Mouse (Mus musculus): ENCODE measurements around the gene Cdkal1. TPM values are rescaled to one million over a fixed set of nuclear protein-coding genes. Genes with fewer than 3 reads are reported as not detected.

Gene Cdkal1
- polyA plus RNA-seq, 1 experiment from 2014 or later = 21.1 TPM

DNA sequence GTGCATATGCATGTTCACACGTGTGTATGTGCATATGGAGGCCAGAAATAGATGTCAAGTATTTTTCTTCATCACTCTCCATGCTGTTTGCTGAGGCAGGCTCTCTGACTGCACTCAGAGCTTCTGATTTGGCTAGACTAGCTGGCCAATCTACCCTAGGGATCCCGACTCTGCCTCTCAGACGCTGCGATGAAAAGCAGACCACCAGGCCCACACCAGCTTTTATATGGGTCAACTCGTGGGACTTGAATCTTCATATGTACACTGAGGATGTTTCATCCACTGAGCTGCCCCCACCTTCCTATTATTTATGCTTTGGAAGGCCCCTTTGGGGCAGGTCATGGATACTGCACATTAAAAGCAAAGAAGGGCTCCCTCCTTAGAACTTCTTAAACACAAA lies 652.0 kb downstream of the Cdkal1 start:
- H3K27ac ChIP-seq (ENCODE audit: low read depth, low read length) = no peak overlapping the region
- WGBS = 85% methylated on average over 5 of the region's 5 CpGs
- H3K4me3 ChIP-seq (ENCODE audit: low read depth, low read length) = no peak overlapping the region
- H3K9me3 ChIP-seq (ENCODE audit: control insufficient read depth, low read length) = no peaks in the 10 kb centered on the region
- no peaks in the 10 kb centered on the region for H3K4me1 ChIP-seq (ENCODE audit: control insufficient read depth, insufficient read depth, low read length)
- H3K36me3 ChIP-seq (ENCODE audit: control insufficient read depth, insufficient read depth, low read length) = no peaks in the 10 kb centered on the region
- no peaks in the 10 kb centered on the region; the same call in 1 of the 2 replicates for H3K27me3 ChIP-seq (ENCODE audit: control insufficient read depth, insufficient read depth, low read length)
- no peak overlapping the region for H3K9ac ChIP-seq (replicated peaks; ENCODE audit: low read depth, low read length)
- H3K4me2 ChIP-seq (ENCODE audit: low read depth, low read length) = no peak overlapping the region
- no peak for ATAC-seq (ENCODE audit: low read depth)

DNA sequence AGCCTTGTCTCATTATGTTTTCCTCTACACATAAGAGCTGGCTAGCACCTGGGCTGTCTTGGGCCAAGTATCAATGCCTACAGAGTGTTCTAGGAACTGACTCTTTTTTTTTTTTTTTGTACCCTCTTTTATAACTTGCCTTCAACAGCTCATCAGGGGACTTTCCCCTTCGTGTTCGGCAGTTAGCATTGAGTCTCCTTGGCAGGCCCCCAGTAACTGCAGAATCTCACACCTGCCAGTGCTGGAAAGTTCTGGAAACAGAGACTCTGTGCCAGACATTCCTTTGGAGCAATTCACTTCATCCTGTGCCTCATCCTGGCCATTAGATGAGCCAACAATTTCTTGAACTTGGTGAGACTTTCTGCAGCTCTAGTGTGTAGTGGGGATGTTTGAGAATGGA lies 652.9 kb downstream of the Cdkal1 start:
- Histone ChIP-seq H3K9me3 (ENCODE audit: control insufficient read depth, low read length) (no peaks in the 10 kb centered on the region), H3K4me2 (ENCODE audit: low read depth, low read length) (no peak overlapping the region), H3K36me3 (ENCODE audit: control insufficient read depth, insufficient read depth, low read length) (no peaks in the 10 kb centered on the region), H3K4me3 (ENCODE audit: low read depth, low read length) (no peak overlapping the region), H3K9ac (replicated peaks; ENCODE audit: low read depth, low read length) (no peak overlapping the region), H3K4me1 (ENCODE audit: control insufficient read depth, insufficient read depth, low read length) (no peaks in the 10 kb centered on the region), H3K27me3 (ENCODE audit: control insufficient read depth, insufficient read depth, low read length) (no peaks in the 10 kb centered on the region; the same call in 1 of the 2 replicates), H3K27ac (ENCODE audit: low read depth, low read length) (no peak overlapping the region)
- 70% methylated on average over 2 of the region's 2 CpGs for WGBS
- no peak for ATAC-seq (ENCODE audit: low read depth)

- no peak overlapping the region for H3K27ac ChIP-seq (ENCODE audit: low read depth, low read length)
- H3K4me1 ChIP-seq (ENCODE audit: control insufficient read depth, insufficient read depth, low read length) = peaks cover 12% of the 10 kb centered on the region; the same call in 1 of the 2 replicates
- no peak overlapping the region for H3K4me3 ChIP-seq (ENCODE audit: low read depth, low read length)
- H3K4me2 ChIP-seq (ENCODE audit: low read depth, low read length) = no peak overlapping the region
- no peaks in the 10 kb centered on the region for H3K9me3 ChIP-seq (ENCODE audit: control insufficient read depth, low read length)
- no peak for ATAC-seq (ENCODE audit: low read depth)
- no peaks in the 10 kb centered on the region for H3K36me3 ChIP-seq (ENCODE audit: control insufficient read depth, insufficient read depth, low read length)
- no peak overlapping the region for H3K9ac ChIP-seq (replicated peaks; ENCODE audit: low read depth, low read length)
- WGBS = 68% methylated on average over 6 of the region's 6 CpGs
- H3K27me3 ChIP-seq (ENCODE audit: control insufficient read depth, insufficient read depth, low read length) = no peaks in the 10 kb centered on the region
Measured at GRCm38 (mm10) chr13:29199679-29200078, 655.8 kb downstream of the Cdkal1 start.

- peak; percentile 35; the same call in 1 of the 2 replicates for ATAC-seq (ENCODE audit: low read depth)
- Histone ChIP-seq H3K9ac (replicated peaks; ENCODE audit: low read depth, low read length) (no peak overlapping the region), H3K9me3 (ENCODE audit: control insufficient read depth, low read length) (no peaks in the 10 kb centered on the region), H3K4me1 (ENCODE audit: control insufficient read depth, insufficient read depth, low read length) (peaks cover 12% of the 10 kb centered on the region; the same call in 1 of the 2 replicates), H3K27me3 (ENCODE audit: control insufficient read depth, insufficient read depth, low read length) (no peaks in the 10 kb centered on the region), H3K4me3 (ENCODE audit: low read depth, low read length) (no peak overlapping the region), H3K36me3 (ENCODE audit: control insufficient read depth, insufficient read depth, low read length) (no peaks in the 10 kb centered on the region), H3K27ac (ENCODE audit: low read depth, low read length) (no peak overlapping the region), H3K4me2 (ENCODE audit: low read depth, low read length) (no peak overlapping the region)
- WGBS = 43% methylated on average over 9 of the region's 9 CpGs
Measured at GRCm38 (mm10) chr13:29196798-29197498, 658.5 kb downstream of the Cdkal1 start.

GRCm38 (mm10) chr13:29195722-29196121 lies 659.8 kb downstream of the Cdkal1 start:
- H3K9ac ChIP-seq (replicated peaks; ENCODE audit: low read depth, low read length) = no peak overlapping the region
- no peak overlapping the region for H3K4me2 ChIP-seq (ENCODE audit: low read depth, low read length)
- H3K9me3 ChIP-seq (ENCODE audit: control insufficient read depth, low read length) = no peaks in the 10 kb centered on the region
- peaks cover 12% of the 10 kb centered on the region; the same call in 1 of the 2 replicates for H3K4me1 ChIP-seq (ENCODE audit: control insufficient read depth, insufficient read depth, low read length)
- H3K36me3 ChIP-seq (ENCODE audit: control insufficient read depth, insufficient read depth, low read length) = no peaks in the 10 kb centered on the region
- no peak overlapping the region for H3K4me3 ChIP-seq (ENCODE audit: low read depth, low read length)
- 33% methylated on average over 4 of the region's 4 CpGs for WGBS
- H3K27ac ChIP-seq (ENCODE audit: low read depth, low read length) = no peak overlapping the region
- peak; percentile 52; the same call in 1 of the 2 replicates for ATAC-seq (ENCODE audit: low read depth)
- no peaks in the 10 kb centered on the region for H3K27me3 ChIP-seq (ENCODE audit: control insufficient read depth, insufficient read depth, low read length)

DNA sequence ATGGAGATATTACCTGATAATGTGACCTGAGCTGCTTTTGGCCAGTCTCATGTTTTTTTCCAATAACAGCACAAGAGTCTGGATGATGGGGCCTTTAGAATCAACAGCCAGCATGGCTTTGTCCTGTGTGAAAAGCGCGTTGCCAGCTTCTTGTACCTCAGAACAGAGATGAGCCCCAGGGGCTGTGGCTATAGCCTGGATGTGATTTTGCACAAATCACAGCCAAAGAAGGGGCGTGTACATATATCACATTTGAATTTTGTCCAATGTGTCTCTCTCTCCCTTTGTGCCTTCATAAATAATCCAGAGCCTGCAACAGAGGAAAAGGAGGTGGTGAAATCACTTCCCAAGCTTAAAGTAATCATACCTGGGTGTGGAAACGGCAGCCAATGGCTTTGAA lies 660.5 kb downstream of the Cdkal1 start:
- 37% methylated on average over 4 of the region's 4 CpGs for WGBS
- H3K9me3 ChIP-seq (ENCODE audit: control insufficient read depth, low read length) = no peaks in the 10 kb centered on the region
- H3K4me3 ChIP-seq (ENCODE audit: low read depth, low read length) = no peak overlapping the region
- H3K27ac ChIP-seq (ENCODE audit: low read depth, low read length) = peak overlapping the region; percentile 66; the same call in 1 of the 2 replicates
- H3K4me2 ChIP-seq (ENCODE audit: low read depth, low read length) = no peak overlapping the region
- H3K4me1 ChIP-seq (ENCODE audit: control insufficient read depth, insufficient read depth, low read length) = peaks cover 12% of the 10 kb centered on the region; the same call in 1 of the 2 replicates
- H3K36me3 ChIP-seq (ENCODE audit: control insufficient read depth, insufficient read depth, low read length) = no peaks in the 10 kb centered on the region
- H3K27me3 ChIP-seq (ENCODE audit: control insufficient read depth, insufficient read depth, low read length) = no peaks in the 10 kb centered on the region
- ATAC-seq (ENCODE audit: low read depth) = 0 out of 2 replicates have a peak, but pooled peaks have one; percentile 30
- no peak overlapping the region for H3K9ac ChIP-seq (replicated peaks; ENCODE audit: low read depth, low read length)

DNA sequence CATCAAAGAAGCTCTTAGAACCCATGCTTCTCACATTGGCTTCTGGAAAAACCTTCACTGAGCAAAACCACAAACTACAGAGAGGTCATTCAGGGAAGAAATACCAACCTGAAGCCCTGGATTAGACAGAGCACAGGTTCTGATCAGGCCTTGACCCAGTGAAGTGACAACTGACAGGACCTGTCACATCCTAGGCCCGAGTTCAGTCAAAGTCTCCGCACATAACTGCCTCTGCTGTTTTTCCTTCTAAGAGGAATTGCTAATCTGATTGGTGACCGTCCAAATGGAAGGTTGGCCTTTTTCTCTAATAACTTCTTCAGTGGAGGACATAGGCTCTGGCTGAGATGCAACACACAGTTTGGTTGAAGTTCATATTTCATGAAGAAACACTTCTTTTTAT lies 662.8 kb downstream of the Cdkal1 start:
- no peak for ATAC-seq (ENCODE audit: low read depth)
- Histone ChIP-seq H3K27ac (ENCODE audit: low read depth, low read length) (no peak overlapping the region), H3K36me3 (ENCODE audit: control insufficient read depth, insufficient read depth, low read length) (no peaks in the 10 kb centered on the region), H3K4me1 (ENCODE audit: control insufficient read depth, insufficient read depth, low read length) (peaks cover 12% of the 10 kb centered on the region; the same call in 1 of the 2 replicates), H3K9ac (replicated peaks; ENCODE audit: low read depth, low read length) (no peak overlapping the region), H3K27me3 (ENCODE audit: control insufficient read depth, insufficient read depth, low read length) (no peaks in the 10 kb centered on the region), H3K4me3 (ENCODE audit: low read depth, low read length) (no peak overlapping the region), H3K4me2 (ENCODE audit: low read depth, low read length) (no peak overlapping the region), H3K9me3 (ENCODE audit: control insufficient read depth, low read length) (no peaks in the 10 kb centered on the region)
- 93% methylated on average over 3 of the region's 3 CpGs for WGBS

DNA sequence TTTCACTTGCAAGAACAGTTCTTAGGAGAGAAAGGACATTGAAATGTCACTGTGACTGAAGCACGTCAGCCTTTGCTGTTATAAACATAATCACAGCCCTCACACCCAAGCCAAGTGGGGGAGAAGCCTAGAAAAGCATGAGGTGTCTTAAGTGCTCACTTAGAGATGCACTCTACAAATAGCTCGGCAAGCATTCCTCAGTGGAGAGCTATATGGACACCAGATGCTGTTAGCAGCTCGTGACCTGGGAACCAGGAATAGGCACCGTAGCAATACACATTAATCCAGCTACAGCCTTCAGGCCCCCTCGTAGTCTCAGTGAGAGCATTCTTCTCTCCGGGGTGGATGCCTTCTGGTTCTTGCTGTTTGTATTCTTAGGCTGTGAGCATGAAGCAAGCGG lies 664.9 kb downstream of the Cdkal1 start:
- 72% methylated on average over 7 of the region's 7 CpGs for WGBS
- Histone ChIP-seq H3K27me3 (ENCODE audit: control insufficient read depth, insufficient read depth, low read length) (no peaks in the 10 kb centered on the region), H3K36me3 (ENCODE audit: control insufficient read depth, insufficient read depth, low read length) (no peaks in the 10 kb centered on the region), H3K27ac (ENCODE audit: low read depth, low read length) (no peak overlapping the region), H3K9ac (replicated peaks; ENCODE audit: low read depth, low read length) (no peak overlapping the region), H3K4me3 (ENCODE audit: low read depth, low read length) (no peak overlapping the region), H3K9me3 (ENCODE audit: control insufficient read depth, low read length) (no peaks in the 10 kb centered on the region), H3K4me1 (ENCODE audit: control insufficient read depth, insufficient read depth, low read length) (peaks cover 8% of the 10 kb centered on the region; the same call in 1 of the 2 replicates), H3K4me2 (ENCODE audit: low read depth, low read length) (no peak overlapping the region)
- no peak for ATAC-seq (ENCODE audit: low read depth)

DNA sequence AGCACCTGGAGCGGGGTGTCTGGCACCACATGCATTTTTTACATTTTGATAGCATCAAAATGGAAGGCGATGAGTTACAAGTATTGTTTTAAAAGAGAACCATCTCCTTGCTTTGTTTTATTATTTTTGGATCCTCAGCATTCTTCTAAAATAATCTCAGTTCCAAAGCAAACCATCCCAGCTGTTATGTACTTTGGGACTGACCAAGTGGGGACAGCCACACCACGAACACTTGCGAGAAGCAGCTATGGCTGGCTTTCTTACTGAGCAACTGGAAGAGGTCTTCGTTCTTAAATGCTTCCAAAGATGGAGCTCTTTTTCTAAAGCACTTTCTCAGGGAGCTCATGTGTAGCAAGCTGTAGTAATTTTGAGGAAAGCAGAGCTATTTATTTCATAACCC lies 668.7 kb downstream of the Cdkal1 start:
- H3K9ac ChIP-seq (replicated peaks; ENCODE audit: low read depth, low read length) = no peak overlapping the region
- no peaks in the 10 kb centered on the region for H3K36me3 ChIP-seq (ENCODE audit: control insufficient read depth, insufficient read depth, low read length)
- no peaks in the 10 kb centered on the region for H3K4me1 ChIP-seq (ENCODE audit: control insufficient read depth, insufficient read depth, low read length)
- no peak overlapping the region for H3K4me2 ChIP-seq (ENCODE audit: low read depth, low read length)
- H3K27ac ChIP-seq (ENCODE audit: low read depth, low read length) = no peak overlapping the region
- no peaks in the 10 kb centered on the region for H3K9me3 ChIP-seq (ENCODE audit: control insufficient read depth, low read length)
- no peaks in the 10 kb centered on the region for H3K27me3 ChIP-seq (ENCODE audit: control insufficient read depth, insufficient read depth, low read length)
- 90% methylated on average over 5 of the region's 5 CpGs for WGBS
- ATAC-seq (ENCODE audit: low read depth) = no peak
- no peak overlapping the region for H3K4me3 ChIP-seq (ENCODE audit: low read depth, low read length)

Data from neural tube, embryonic 14.5 days (tissue).